ENCODE assay signal across 27 mouse cellular contexts in the genomic region with DNA sequence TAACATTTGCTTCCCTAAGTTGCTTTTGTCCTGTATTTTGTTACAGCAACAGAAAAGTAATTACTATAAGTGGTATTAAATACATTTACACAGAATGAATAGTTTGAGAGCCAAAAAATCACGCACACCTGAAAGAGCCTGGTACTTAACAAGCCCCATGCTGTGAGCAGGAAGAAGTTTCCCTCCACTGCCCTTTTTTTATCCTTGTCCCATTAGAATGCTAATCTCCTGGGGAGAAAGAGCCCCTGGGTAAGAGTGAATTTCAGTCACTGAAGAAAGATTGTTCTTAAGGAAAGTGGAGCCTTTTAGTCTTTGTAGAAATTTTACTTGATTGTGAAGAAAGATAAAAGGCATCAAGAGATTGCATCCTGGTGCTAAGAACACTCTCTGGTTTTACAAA.
"Had no signal": no experiment of that assay in that cellular context is flagged by ENCODE, and none has a peak within 500 bp of the region (broad histone marks: within the 10 kb centered on the region; RNA-seq: fewer than 3 reads in every experiment).

No protein-coding gene starts in this region.

- H3K4me2 ChIP-seq: heart, embryonic 11.5 days; heart, embryonic 13.5 days; heart, embryonic 15.5 days; hindbrain, embryonic 13.5 days; hindbrain, embryonic 15.5 days; limb, embryonic 12.5 days; liver, embryonic 11.5 days; liver, embryonic 13.5 days; liver, embryonic 15.5 days had no signal

- H3K27me3 ChIP-seq: heart, embryonic 13.5 days; heart, embryonic 15.5 days; hindbrain, embryonic 13.5 days; hindbrain, embryonic 15.5 days; limb, embryonic 12.5 days; liver, embryonic 13.5 days; liver, embryonic 15.5 days had no signal

- H3K27ac ChIP-seq: heart, adult 2 months; heart, embryonic 13.5 days; heart, embryonic 15.5 days; hindbrain, embryonic 13.5 days; hindbrain, embryonic 15.5 days; hindbrain, postnatal 0 days; kidney, postnatal 0 days; limb, embryonic 10.5 days; limb, embryonic 12.5 days; liver, embryonic 13.5 days; liver, embryonic 15.5 days had no signal

- H3K9me3 ChIP-seq: heart, embryonic 13.5 days; heart, embryonic 15.5 days; hindbrain, embryonic 13.5 days; hindbrain, embryonic 15.5 days; limb, embryonic 10.5 days; limb, embryonic 12.5 days; liver, embryonic 13.5 days; liver, embryonic 15.5 days had no signal

- ATAC-seq: hindbrain, postnatal 0 days; intestine, embryonic 16.5 days; liver, postnatal 0 days had no signal

- H3K9ac ChIP-seq: heart, embryonic 13.5 days; heart, embryonic 15.5 days; hindbrain, embryonic 13.5 days; hindbrain, embryonic 15.5 days; limb, embryonic 12.5 days; liver, embryonic 13.5 days; liver, embryonic 15.5 days; liver, postnatal 0 days had no signal

- H3K4me1 ChIP-seq: heart, embryonic 13.5 days; heart, embryonic 15.5 days; hindbrain, embryonic 13.5 days; hindbrain, embryonic 15.5 days; limb, embryonic 10.5 days; limb, embryonic 12.5 days; liver, embryonic 13.5 days; liver, embryonic 15.5 days had no signal

- H3K36me3 ChIP-seq: heart, embryonic 13.5 days; heart, embryonic 15.5 days; hindbrain, embryonic 13.5 days; hindbrain, embryonic 15.5 days; limb, embryonic 10.5 days; limb, embryonic 12.5 days; liver, embryonic 13.5 days; liver, embryonic 15.5 days had no signal

- DNase-seq: gastrocnemius, postnatal 14 days; gastrocnemius, postnatal 36 days; heart, adult 11 months; heart, adult 2 months; heart, postnatal 14 days; heart, postnatal 36 days; kidney, adult 11 months; kidney, adult 8-10 months; kidney, postnatal 14 days; kidney, postnatal 36 days; layer of hippocampus, adult 9-11 months; layer of hippocampus, postnatal 36 days; liver; liver, embryonic 13.5 days; liver, postnatal 0 days had no signal

- H3K4me3 ChIP-seq: heart, adult 2 months; heart, embryonic 13.5 days; heart, embryonic 15.5 days; hindbrain, embryonic 13.5 days; hindbrain, embryonic 15.5 days; limb, embryonic 10.5 days; limb, embryonic 12.5 days; liver, embryonic 13.5 days; liver, embryonic 15.5 days had no signal
